Mouse (Mus musculus): ENCODE results near the gene Rab34.

DNA sequence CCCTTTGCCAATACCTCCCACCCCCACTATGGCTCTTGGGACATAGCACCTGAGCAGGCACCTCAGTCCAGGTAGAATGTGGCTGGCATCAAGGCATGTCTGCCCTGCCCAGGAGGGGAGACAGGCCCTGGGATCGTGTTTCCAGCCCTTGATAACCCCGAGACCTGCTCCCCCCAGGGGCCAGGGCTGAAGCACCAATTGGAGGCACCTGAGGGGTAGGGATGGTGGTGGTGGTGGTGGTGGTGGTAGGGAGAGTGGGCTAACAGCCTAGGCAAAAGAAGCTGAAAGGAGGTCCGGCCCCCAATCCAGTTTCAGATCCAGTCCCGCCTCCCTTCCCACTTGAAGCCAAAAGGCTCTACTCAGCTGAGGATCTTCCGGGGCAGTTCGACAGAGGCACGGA is 28.7 kb upstream of the Rab34 start:
- TF ChIP-seq CTCF (conservative IDR thresholded peaks at IDR 0.05; ENCODE audit: insufficient read depth, insufficient read length, low read depth, low read length) (no peak), POLR2A (IDR thresholded peaks at IDR 0.05; ENCODE audit: low read depth, low read length) (no peak)
